Mouse (Mus musculus): ENCODE measurements at regions not wholly inside any gene's neighbourhood (a gene's known extent, or its start where the extent isn't known, plus 50 kb on each side); places are given as distances from the start of the nearest gene placed in this dataset.

GRCm38 (mm10) chr1:166807163-166807945 is 125.7 kb upstream of the Fmo9 start:
- DNase-seq (ENCODE audit: low read depth, low spot score) = no peak

GRCm38 (mm10) chr1:166811341-166812071 is 129.9 kb upstream of the Fmo9 start:
- no peak for DNase-seq (ENCODE audit: low read depth, low spot score)

GRCm38 (mm10) chr1:166812072-166812461 is 130.4 kb upstream of the Fmo9 start:
- DNase-seq (ENCODE audit: low read depth, low spot score) = no peak

- DNase-seq (ENCODE audit: low read depth, low spot score) = no peak
Measured at GRCm38 (mm10) chr1:166812920-166813439, 131.3 kb upstream of the Fmo9 start.

GRCm38 (mm10) chr1:166817927-166818326 is 136.3 kb upstream of the Fmo9 start:
- no peak for DNase-seq (ENCODE audit: low read depth, low spot score)

GRCm38 (mm10) chr1:166818682-166819081 is 137.0 kb upstream of the Fmo9 start:
- no peak for DNase-seq (ENCODE audit: low read depth, low spot score)

GRCm38 (mm10) chr1:166819420-166819819 is 137.8 kb upstream of the Fmo9 start:
- no peak for DNase-seq (ENCODE audit: low read depth, low spot score)

- no peak for DNase-seq (ENCODE audit: low read depth, low spot score)
Measured at GRCm38 (mm10) chr1:166820050-166820449, 138.4 kb upstream of the Fmo9 start.

- no peak for DNase-seq (ENCODE audit: low read depth, low spot score)
Measured at GRCm38 (mm10) chr1:166821146-166821545, 139.5 kb upstream of the Fmo9 start.

GRCm38 (mm10) chr1:166837299-166837698 is 155.7 kb upstream of the Fmo9 start:
- DNase-seq (ENCODE audit: low read depth, low spot score) = no peak

- DNase-seq (ENCODE audit: low read depth, low spot score) = no peak
Measured at GRCm38 (mm10) chr1:166839833-166840232, 158.2 kb upstream of the Fmo9 start.

GRCm38 (mm10) chr1:166843397-166843877 is 157.8 kb upstream of the Fam78b start:
- no peak for DNase-seq (ENCODE audit: low read depth, low spot score)

- DNase-seq (ENCODE audit: low read depth, low spot score) = no peak
Measured at GRCm38 (mm10) chr1:166846566-166846965, 154.7 kb upstream of the Fam78b start.

- DNase-seq (ENCODE audit: low read depth, low spot score) = no peak
Measured at GRCm38 (mm10) chr1:166847233-166847632, 154.0 kb upstream of the Fam78b start.

- no peak for DNase-seq (ENCODE audit: low read depth, low spot score)
Measured at GRCm38 (mm10) chr1:166848015-166848535, 153.1 kb upstream of the Fam78b start.

GRCm38 (mm10) chr1:166855988-166856387 is 145.2 kb upstream of the Fam78b start:
- no peak for DNase-seq (ENCODE audit: low read depth, low spot score)

- no peak for DNase-seq (ENCODE audit: low read depth, low spot score)
Measured at GRCm38 (mm10) chr1:166866256-166866655, 135.0 kb upstream of the Fam78b start.

- no peak for DNase-seq (ENCODE audit: low read depth, low spot score)
Measured at GRCm38 (mm10) chr1:166871258-166871657, 130.0 kb upstream of the Fam78b start.

- no peak for DNase-seq (ENCODE audit: low read depth, low spot score)
Measured at GRCm38 (mm10) chr1:166876452-166876851, 124.8 kb upstream of the Fam78b start.

GRCm38 (mm10) chr1:166883215-166883614 is 118.0 kb upstream of the Fam78b start:
- DNase-seq (ENCODE audit: low read depth, low spot score) = no peak

GRCm38 (mm10) chr1:166895945-166896344 is 105.3 kb upstream of the Fam78b start:
- no peak for DNase-seq (ENCODE audit: low read depth, low spot score)

- DNase-seq (ENCODE audit: low read depth, low spot score) = no peak
Measured at GRCm38 (mm10) chr1:166898741-166899140, 102.5 kb upstream of the Fam78b start.

Measured in A20 (cell line).